Mouse (Mus musculus) erythroblast, embryonic 14.5 days (primary cell): ENCODE data around the gene Ldhb.

Source experiments
- GATA1 ChIP-seq: IDR thresholded peaks from 2 replicates; pipeline ENCODE4 v1.6.1; 2012; ENCODE audit warnings: low read length, inconsistent platforms, mixed read lengths
- TAL1 ChIP-seq: IDR thresholded peaks from 3 replicates; pipeline ENCODE4 v1.6.1; 2012; ENCODE audit warnings: low read length, inconsistent platforms, mixed read lengths

GRCm38 (mm10) chr6:142527931-142528562 lies 20.3 kb upstream of the Ldhb start:
- no peak for TF ChIP-seq GATA1
- no peak for TF ChIP-seq TAL1
